24 mouse cellular contexts compared by ENCODE assay signal in the genomic region with DNA sequence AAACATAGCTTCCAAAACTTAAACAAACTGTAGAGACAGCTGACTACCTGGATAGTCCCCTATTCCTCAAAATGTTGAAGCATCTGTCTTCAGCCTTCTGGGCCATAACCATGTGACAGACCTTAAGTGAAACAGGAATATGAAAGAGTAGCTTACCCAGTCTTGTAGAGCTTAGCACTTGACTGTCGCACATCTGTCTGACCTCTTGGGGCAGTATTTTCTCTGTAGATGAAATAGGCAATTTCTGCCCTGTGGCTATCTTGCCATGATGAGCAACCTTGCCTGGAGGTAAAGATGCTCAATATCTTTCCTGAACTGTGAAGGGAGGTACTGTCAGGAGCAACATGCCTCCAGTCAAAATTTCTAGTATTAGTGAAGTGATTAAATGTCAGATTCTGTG. TPM values are rescaled to one million over a fixed set of nuclear protein-coding genes. Genes with fewer than 3 reads are reported as not detected.
DNase-seq lines count a peak whose midpoint lies in the region; ATAC-seq and TF ChIP-seq lines count a peak whose summit lies in the region.
"Had no signal": no experiment of that assay in that cellular context is flagged by ENCODE, and none has a peak within 500 bp of the region (broad histone marks: within the 10 kb centered on the region; RNA-seq: fewer than 3 reads in every experiment).

No protein-coding gene starts in this region.

- 0 out of 2 replicates have a peak, but pooled peaks have one; percentile 22 for TF ChIP-seq CTCF in lung, postnatal 0 days (IDR thresholded peaks at IDR 0.05)
- TF ChIP-seq CTCF in E14TG2a.4 (conservative IDR thresholded peaks at IDR 0.05; ENCODE audit: low read length): peak; percentile 20; the same call in 1 of the 2 replicates

- ATAC-seq in lung, postnatal 0 days: no peak
- no peak for ATAC-seq in hindbrain, embryonic 13.5 days (ENCODE audit: low FRiP score)
- ATAC-seq: forebrain, embryonic 14.5 days; hindbrain, embryonic 16.5 days; liver, embryonic 12.5 days; midbrain, embryonic 16.5 days had no signal

- no peak for DNase-seq in lung, postnatal 0 days (ENCODE audit: low spot score)
- no peak for DNase-seq in lung, postnatal 14 days
- peak; percentile 45 for DNase-seq in ZHBTc4 (ENCODE audit: low read depth, low spot score)
- no peak for DNase-seq in thymus, postnatal 14 days
- no peak for DNase-seq in adrenal gland, postnatal 4 days (ENCODE audit: low spot score in 2 of 2)
- DNase-seq: adrenal gland, postnatal 25 days; cerebellum, adult 9-10 months; gastrocnemius, adult 2 months; heart, postnatal 4 days; kidney, adult 11 months; lung, adult 2 months; lung, postnatal 36 days; right cerebral cortex, postnatal 14 days; thymus, postnatal 25 days had no signal

- H3K4me2 ChIP-seq in lung, postnatal 0 days (replicated peaks; ENCODE audit: low read depth, low read length): no peak overlapping the region
- H3K4me2 ChIP-seq in hindbrain, embryonic 13.5 days: no peak overlapping the region
- H3K4me2 ChIP-seq: embryonic facial prominence, embryonic 15.5 days; heart, embryonic 15.5 days; limb, embryonic 12.5 days; liver, embryonic 12.5 days had no signal

- H3K4me3 ChIP-seq in lung, postnatal 0 days (ENCODE audit: low read depth, low read length): no peak overlapping the region
- H3K4me3 ChIP-seq in E14TG2a.4 (replicated peaks; ENCODE audit: low read length): no peak overlapping the region
- H3K4me3 ChIP-seq in hindbrain, embryonic 13.5 days: no peak overlapping the region
- H3K4me3 ChIP-seq: embryonic facial prominence, embryonic 15.5 days; gastrocnemius, adult 2 months; heart, embryonic 15.5 days; limb, embryonic 12.5 days; liver, embryonic 12.5 days had no signal

- TF ChIP-seq EP300 in lung, postnatal 0 days (IDR thresholded peaks at IDR 0.05): no peak

- H3K27me3 ChIP-seq in lung, postnatal 0 days (replicated peaks; ENCODE audit: insufficient read depth, low read length): no peaks in the 10 kb centered on the region
- H3K27me3 ChIP-seq in E14TG2a.4 (ENCODE audit: insufficient read depth, low read length): no peaks in the 10 kb centered on the region
- no peaks in the 10 kb centered on the region for H3K27me3 ChIP-seq in hindbrain, embryonic 13.5 days
- H3K27me3 ChIP-seq: embryonic facial prominence, embryonic 15.5 days; heart, embryonic 15.5 days; limb, embryonic 12.5 days; liver, embryonic 12.5 days had no signal

- H3K27ac ChIP-seq in lung, postnatal 0 days (ENCODE audit: low read length): no peak overlapping the region
- H3K27ac ChIP-seq in hindbrain, embryonic 13.5 days: no peak overlapping the region
- H3K27ac ChIP-seq: embryonic facial prominence, embryonic 15.5 days; gastrocnemius, adult 2 months; heart, embryonic 15.5 days; limb, embryonic 12.5 days; liver, embryonic 12.5 days had no signal

- no peaks in the 10 kb centered on the region for H3K9me3 ChIP-seq in lung, postnatal 0 days (ENCODE audit: low read length)
- peaks cover 25% of the 10 kb centered on the region for H3K9me3 ChIP-seq in E14TG2a.4 (ENCODE audit: low read length)
- no peaks in the 10 kb centered on the region for H3K9me3 ChIP-seq in hindbrain, embryonic 13.5 days
- H3K9me3 ChIP-seq: embryonic facial prominence, embryonic 15.5 days; heart, embryonic 15.5 days; limb, embryonic 12.5 days had no signal

- no peak overlapping the region for H3K9ac ChIP-seq in lung, postnatal 0 days (replicated peaks; ENCODE audit: low read depth)
- H3K9ac ChIP-seq in hindbrain, embryonic 13.5 days: no peak overlapping the region
- H3K9ac ChIP-seq: embryonic facial prominence, embryonic 15.5 days; heart, embryonic 15.5 days; limb, embryonic 12.5 days; liver, embryonic 12.5 days had no signal

- 0 out of 2 replicates have a peak, but pooled peaks cover 5% of the 10 kb centered on the region for H3K4me1 ChIP-seq in lung, postnatal 0 days (ENCODE audit: insufficient read depth, low read depth, low read length)
- H3K4me1 ChIP-seq in E14TG2a.4 (replicated peaks; ENCODE audit: low read depth, low read length): peaks cover 26% of the 10 kb centered on the region
- peaks cover 5% of the 10 kb centered on the region for H3K4me1 ChIP-seq in hindbrain, embryonic 13.5 days (replicated peaks)

- WGBS in lung, postnatal 0 days: 68% methylated on average over 1 of the region's 1 CpGs
- 57% methylated on average over 1 of the region's 1 CpGs for WGBS in hindbrain, embryonic 13.5 days

- H3K36me3 ChIP-seq in lung, postnatal 0 days (ENCODE audit: insufficient read depth, low read length): no peaks in the 10 kb centered on the region
- H3K36me3 ChIP-seq in E14TG2a.4 (ENCODE audit: insufficient read depth, low read length): no peaks in the 10 kb centered on the region
- H3K36me3 ChIP-seq in hindbrain, embryonic 13.5 days: no peaks in the 10 kb centered on the region
- H3K36me3 ChIP-seq: embryonic facial prominence, embryonic 15.5 days; heart, embryonic 15.5 days; limb, embryonic 12.5 days; liver, embryonic 12.5 days had no signal

RNA-seq across cellular contexts. Expression of a gene that starts 2.9 kb away (rescaled TPM):
- polyA plus RNA-seq in lung, postnatal 0 days (2015; fragmentation: Nextera tagmentation; extraction: Ambion mirVana): 82.8 and 91.2 TPM in 2 replicates
- 195 and 198 TPM in 2 replicates for polyA plus RNA-seq in hindbrain, embryonic 13.5 days (2015; fragmentation: Nextera tagmentation; extraction: Ambion mirVana)
- total RNA-seq in adrenal gland, postnatal 4 days (2021): 100 to 1,000 TPM; 101 to 107 TPM

RNA-seq across cellular contexts. Expression of a gene that starts 24.2 kb away (rescaled TPM):
- polyA plus RNA-seq in lung, postnatal 0 days (2015; fragmentation: Nextera tagmentation; extraction: Ambion mirVana): 34.0 and 37.9 TPM in 2 replicates
- polyA plus RNA-seq in hindbrain, embryonic 13.5 days (2015; fragmentation: Nextera tagmentation; extraction: Ambion mirVana): 82.7 and 87.9 TPM in 2 replicates
- 10 to 100 TPM; 28.3 to 31.6 TPM for total RNA-seq in adrenal gland, postnatal 4 days (2021)

RNA-seq across cellular contexts. Expression of a gene that starts 39.2 kb away (rescaled TPM):
- 7.9 and 8.5 TPM in 2 replicates for polyA plus RNA-seq in lung, postnatal 0 days (2015; fragmentation: Nextera tagmentation; extraction: Ambion mirVana)
- polyA plus RNA-seq in hindbrain, embryonic 13.5 days (2015; fragmentation: Nextera tagmentation; extraction: Ambion mirVana): 3.1 and 4.6 TPM in 2 replicates
- 10 to 100 TPM; 40.7 to 43.5 TPM for total RNA-seq in adrenal gland, postnatal 4 days (2021)
- total RNA-seq: common myeloid progenitor, adult 5-6 weeks had no signal

RNA-seq across cellular contexts. Expression of a gene that starts 57.9 kb away (rescaled TPM):
- polyA plus RNA-seq in lung, postnatal 0 days (2015; fragmentation: Nextera tagmentation; extraction: Ambion mirVana): 122 and 123 TPM in 2 replicates
- polyA plus RNA-seq in hindbrain, embryonic 13.5 days (2015; fragmentation: Nextera tagmentation; extraction: Ambion mirVana): 216 TPM in 2 replicates
- 100 to 1,000 TPM; 298 to 310 TPM for total RNA-seq in adrenal gland, postnatal 4 days (2021)
